Mouse (Mus musculus): Measurements from ENCODE around the gene Atp6v1c2. TPM values are rescaled to one million over a fixed set of nuclear protein-coding genes. Genes with fewer than 3 reads are reported as not detected.

Atp6v1c2 gene
- polyA plus RNA-seq, 2 experiments: 0.09 to 0.19 TPM

GRCm38 (mm10) chr12:17250962-17251361 is 78.2 kb downstream of the Atp6v1c2 start:
- TF ChIP-seq POLR2A (IDR thresholded peaks at IDR 0.05; ENCODE audit: borderline replicate concordance, extremely low read depth, insufficient read depth, insufficient read length): no peak
- WGBS: 58% methylated on average over 8 of the region's 8 CpGs
- 0 out of 2 replicates have a peak, but pooled peaks cover 4% of the 10 kb centered on the region for H3K4me1 ChIP-seq (ENCODE audit: control insufficient read depth, insufficient read depth, low read length)
- no peaks in the 10 kb centered on the region for H3K36me3 ChIP-seq (ENCODE audit: control insufficient read depth, insufficient read depth, low read length)
- no peak overlapping the region for H3K9ac ChIP-seq (ENCODE audit: low read depth, low read length, severe bottlenecking)
- H3K9me3 ChIP-seq (ENCODE audit: control insufficient read depth, low read length): no peaks in the 10 kb centered on the region
- DNase-seq (ENCODE audit: low spot score) (no peak), ATAC-seq (ENCODE audit: low FRiP score, low read depth) (no peak)
- H3K27ac ChIP-seq (replicated peaks; ENCODE audit: low read depth, low read length): no peak overlapping the region
- H3K27me3 ChIP-seq (ENCODE audit: control insufficient read depth, insufficient read depth, low read length): peaks cover 10% of the 10 kb centered on the region
- H3K4me3 ChIP-seq (replicated peaks; ENCODE audit: low read length): no peak overlapping the region
- no peak overlapping the region for H3K4me2 ChIP-seq (replicated peaks; ENCODE audit: low read depth, low read length, severe bottlenecking)

DNA sequence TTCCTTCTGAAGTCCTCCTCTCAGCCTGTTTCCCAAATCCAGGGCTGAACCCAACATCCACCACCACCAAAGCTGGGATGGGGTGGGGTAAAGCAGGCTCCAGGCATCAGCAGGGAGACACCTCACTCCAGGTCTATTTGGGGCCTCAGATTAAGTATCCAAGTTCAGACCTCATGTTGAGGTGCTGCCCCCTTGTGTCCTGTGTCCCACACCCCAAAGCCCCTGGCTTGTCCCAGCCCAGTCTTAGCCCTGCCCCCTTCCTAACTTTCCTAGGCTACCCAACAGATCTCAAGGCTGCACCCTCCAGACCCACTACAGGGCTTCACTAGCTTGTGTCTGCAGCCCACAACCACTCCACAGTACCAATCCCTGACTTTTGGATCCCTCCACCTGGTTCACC is 87.1 kb downstream of the Atp6v1c2 start:
- no peak overlapping the region for H3K9ac ChIP-seq (ENCODE audit: low read depth, low read length, severe bottlenecking)
- no peaks in the 10 kb centered on the region for H3K9me3 ChIP-seq (ENCODE audit: control insufficient read depth, low read length)
- no peak overlapping the region for H3K4me3 ChIP-seq (replicated peaks; ENCODE audit: low read length)
- no peak for TF ChIP-seq POLR2A (IDR thresholded peaks at IDR 0.05; ENCODE audit: borderline replicate concordance, extremely low read depth, insufficient read depth, insufficient read length)
- no peak for DNase-seq (ENCODE audit: low spot score)
- no peak overlapping the region for H3K27ac ChIP-seq (replicated peaks; ENCODE audit: low read depth, low read length)
- no peak for ATAC-seq (ENCODE audit: low FRiP score, low read depth)
- no peaks in the 10 kb centered on the region for H3K36me3 ChIP-seq (ENCODE audit: control insufficient read depth, insufficient read depth, low read length)
- no peak overlapping the region for H3K4me2 ChIP-seq (replicated peaks; ENCODE audit: low read depth, low read length, severe bottlenecking)
- peaks cover 10% of the 10 kb centered on the region for H3K4me1 ChIP-seq (ENCODE audit: control insufficient read depth, insufficient read depth, low read length)
- no peaks in the 10 kb centered on the region for H3K27me3 ChIP-seq (ENCODE audit: control insufficient read depth, insufficient read depth, low read length)

DNA sequence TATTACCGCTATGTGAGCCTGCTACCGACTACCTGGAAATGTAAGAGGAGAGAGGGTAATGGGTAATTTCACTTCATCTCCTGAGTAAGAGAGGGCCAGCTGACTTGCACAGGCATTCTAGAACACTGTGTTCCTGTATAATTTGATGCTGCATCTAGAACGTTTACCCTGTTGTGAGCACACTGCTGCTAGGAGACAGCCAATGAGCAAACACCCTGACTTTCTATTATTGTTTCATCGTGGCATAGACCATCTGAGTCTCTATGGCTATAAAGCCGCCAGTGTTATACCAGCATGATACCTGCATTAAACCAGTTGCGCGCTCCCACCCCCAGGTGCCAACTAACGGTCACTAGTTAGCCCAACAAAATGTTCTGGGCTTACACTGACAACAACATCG is 87.5 kb downstream of the Atp6v1c2 start:
- no peak overlapping the region for H3K4me3 ChIP-seq (replicated peaks; ENCODE audit: low read length)
- WGBS: 88% methylated on average over 9 of the region's 9 CpGs
- no peak for TF ChIP-seq POLR2A (IDR thresholded peaks at IDR 0.05; ENCODE audit: borderline replicate concordance, extremely low read depth, insufficient read depth, insufficient read length)
- peaks cover 10% of the 10 kb centered on the region for H3K4me1 ChIP-seq (ENCODE audit: control insufficient read depth, insufficient read depth, low read length)
- H3K9ac ChIP-seq (ENCODE audit: low read depth, low read length, severe bottlenecking): no peak overlapping the region
- no peaks in the 10 kb centered on the region for H3K36me3 ChIP-seq (ENCODE audit: control insufficient read depth, insufficient read depth, low read length)
- H3K9me3 ChIP-seq (ENCODE audit: control insufficient read depth, low read length): no peaks in the 10 kb centered on the region
- H3K27ac ChIP-seq (replicated peaks; ENCODE audit: low read depth, low read length): no peak overlapping the region
- no peak for DNase-seq (ENCODE audit: low spot score)
- no peak overlapping the region for H3K4me2 ChIP-seq (replicated peaks; ENCODE audit: low read depth, low read length, severe bottlenecking)
- no peaks in the 10 kb centered on the region for H3K27me3 ChIP-seq (ENCODE audit: control insufficient read depth, insufficient read depth, low read length)
- ATAC-seq (ENCODE audit: low FRiP score, low read depth): no peak

- DNase-seq (ENCODE audit: low spot score) (no peak), ATAC-seq (ENCODE audit: low FRiP score, low read depth) (no peak)
- Histone ChIP-seq H3K27me3 (ENCODE audit: control insufficient read depth, insufficient read depth, low read length) (no peaks in the 10 kb centered on the region), H3K4me3 (replicated peaks; ENCODE audit: low read length) (no peak overlapping the region), H3K4me2 (replicated peaks; ENCODE audit: low read depth, low read length, severe bottlenecking) (no peak overlapping the region), H3K9ac (ENCODE audit: low read depth, low read length, severe bottlenecking) (no peak overlapping the region), H3K27ac (replicated peaks; ENCODE audit: low read depth, low read length) (no peak overlapping the region), H3K4me1 (ENCODE audit: control insufficient read depth, insufficient read depth, low read length) (peaks cover 10% of the 10 kb centered on the region), H3K36me3 (ENCODE audit: control insufficient read depth, insufficient read depth, low read length) (no peaks in the 10 kb centered on the region), H3K9me3 (ENCODE audit: control insufficient read depth, low read length) (no peaks in the 10 kb centered on the region)
- TF ChIP-seq POLR2A (IDR thresholded peaks at IDR 0.05; ENCODE audit: borderline replicate concordance, extremely low read depth, insufficient read depth, insufficient read length): no peak
- WGBS: 76% methylated on average over 2 of the region's 2 CpGs
Observed at GRCm38 (mm10) chr12:17241016-17241415, 88.1 kb downstream of the Atp6v1c2 start.

- H3K9ac ChIP-seq (ENCODE audit: low read depth, low read length, severe bottlenecking): no peak overlapping the region
- H3K36me3 ChIP-seq (ENCODE audit: control insufficient read depth, insufficient read depth, low read length): no peaks in the 10 kb centered on the region
- H3K4me1 ChIP-seq (ENCODE audit: control insufficient read depth, insufficient read depth, low read length): peaks cover 10% of the 10 kb centered on the region
- no peaks in the 10 kb centered on the region for H3K27me3 ChIP-seq (ENCODE audit: control insufficient read depth, insufficient read depth, low read length)
- no peak for DNase-seq (ENCODE audit: low spot score)
- H3K4me2 ChIP-seq (replicated peaks; ENCODE audit: low read depth, low read length, severe bottlenecking): no peak overlapping the region
- TF ChIP-seq POLR2A (IDR thresholded peaks at IDR 0.05; ENCODE audit: borderline replicate concordance, extremely low read depth, insufficient read depth, insufficient read length): no peak
- ATAC-seq (ENCODE audit: low FRiP score, low read depth): 0 out of 2 replicates have a peak, but pooled peaks have one; percentile 6
- H3K9me3 ChIP-seq (ENCODE audit: control insufficient read depth, low read length): no peaks in the 10 kb centered on the region
- 0 out of 2 replicates have a peak overlapping the region, but pooled peaks have one; percentile 38 for H3K27ac ChIP-seq (replicated peaks; ENCODE audit: low read depth, low read length)
- H3K4me3 ChIP-seq (replicated peaks; ENCODE audit: low read length): no peak overlapping the region
Observed at GRCm38 (mm10) chr12:17239428-17239688, 89.8 kb downstream of the Atp6v1c2 start.
